Mouse (Mus musculus): Measurements from ENCODE around the gene Rai1. TPM values are rescaled to one million over a fixed set of nuclear protein-coding genes. Genes with fewer than 3 reads are reported as not detected.
A peak's percentile ranks its signal among the peaks of the same experiment; 100 is the strongest.

The Rai1 gene
- polyA plus RNA-seq, 1 experiment from 2014 or later = 16.1 TPM

DNA sequence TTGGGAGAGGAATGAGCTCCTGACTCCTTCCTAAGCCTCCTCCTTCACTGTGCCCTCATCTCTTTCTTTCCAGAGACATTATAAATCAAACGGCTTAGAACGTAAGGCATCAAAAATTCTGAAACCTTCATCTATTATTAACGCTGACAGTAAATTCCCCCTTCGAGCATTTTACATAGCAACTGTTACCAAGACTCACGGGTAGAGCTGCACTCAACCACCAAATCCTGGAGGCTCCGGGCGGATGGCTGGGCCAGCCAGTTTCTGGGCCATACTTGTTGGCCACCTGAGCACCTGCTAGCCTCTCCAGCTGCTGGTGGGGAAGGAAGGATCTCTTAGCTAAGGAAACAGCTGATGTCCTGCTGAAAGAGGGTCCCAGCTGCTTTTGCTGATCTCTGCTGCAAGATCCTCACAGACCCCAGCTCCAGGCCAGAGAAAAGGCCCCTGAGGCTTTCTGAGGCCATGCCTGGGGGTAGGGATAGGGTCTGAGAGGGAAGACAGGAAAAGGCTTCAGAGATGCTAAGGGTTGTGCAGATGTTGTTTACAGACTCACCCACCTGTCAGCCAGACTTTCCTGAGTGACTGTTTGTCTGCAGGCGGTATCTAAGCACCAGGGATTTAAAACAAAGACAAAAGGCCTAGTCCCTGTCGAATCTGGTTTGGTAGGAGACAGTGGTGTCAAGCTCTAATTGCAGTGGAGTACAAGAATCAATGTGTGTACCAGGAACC lies 56.5 kb downstream of the Rai1 start:
- WGBS = 57% methylated on average over 9 of the region's 9 CpGs
- Histone ChIP-seq H3K4me1 (ENCODE audit: control insufficient read depth, insufficient read depth, low read length) (peaks cover 40% of the 10 kb centered on the region), H3K9me3 (replicated peaks; ENCODE audit: control insufficient read depth, low read length) (no peaks in the 10 kb centered on the region), H3K27me3 (ENCODE audit: control insufficient read depth, insufficient read depth, low read length) (no peaks in the 10 kb centered on the region), H3K9ac (ENCODE audit: low read length) (no peak overlapping the region), H3K27ac (ENCODE audit: low read length) (no peak overlapping the region), H3K36me3 (ENCODE audit: control insufficient read depth, insufficient read depth, low read length) (no peaks in the 10 kb centered on the region), H3K4me2 (ENCODE audit: low read depth, low read length) (no peak overlapping the region), H3K4me3 (replicated peaks; ENCODE audit: low read length) (no peak overlapping the region)
- no peak for ATAC-seq (ENCODE audit: insufficient read depth, low FRiP score)

DNA sequence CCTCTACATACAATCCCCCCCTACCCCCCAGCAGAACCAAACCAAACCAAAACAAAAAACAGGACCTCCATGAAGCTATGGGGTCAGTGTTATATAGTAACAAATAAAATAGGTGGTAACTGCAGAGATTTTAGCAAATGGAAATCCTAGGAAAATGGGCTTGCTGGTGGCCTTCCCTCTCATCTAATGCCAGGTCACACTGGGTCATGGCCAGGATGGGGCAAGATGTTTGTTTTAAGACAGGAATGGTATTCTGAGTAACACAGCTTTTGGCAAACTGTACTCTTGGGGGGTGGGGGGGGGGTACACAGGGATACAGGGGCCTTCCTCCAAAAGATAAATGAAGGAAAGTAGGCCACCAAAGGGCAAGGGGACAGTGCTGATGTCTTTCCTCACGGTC lies 57.7 kb downstream of the Rai1 start:
- no peak overlapping the region for H3K9ac ChIP-seq (ENCODE audit: low read length)
- no peak overlapping the region for H3K4me2 ChIP-seq (ENCODE audit: low read depth, low read length)
- no peaks in the 10 kb centered on the region for H3K27me3 ChIP-seq (ENCODE audit: control insufficient read depth, insufficient read depth, low read length)
- no peak overlapping the region for H3K27ac ChIP-seq (ENCODE audit: low read length)
- WGBS = 78% methylated on average over 1 of the region's 1 CpGs
- no peak for ATAC-seq (ENCODE audit: insufficient read depth, low FRiP score)
- H3K4me1 ChIP-seq (ENCODE audit: control insufficient read depth, insufficient read depth, low read length) = peaks cover 45% of the 10 kb centered on the region
- no peak overlapping the region for H3K4me3 ChIP-seq (replicated peaks; ENCODE audit: low read length)
- H3K9me3 ChIP-seq (replicated peaks; ENCODE audit: control insufficient read depth, low read length) = no peaks in the 10 kb centered on the region
- no peaks in the 10 kb centered on the region for H3K36me3 ChIP-seq (ENCODE audit: control insufficient read depth, insufficient read depth, low read length)

DNA sequence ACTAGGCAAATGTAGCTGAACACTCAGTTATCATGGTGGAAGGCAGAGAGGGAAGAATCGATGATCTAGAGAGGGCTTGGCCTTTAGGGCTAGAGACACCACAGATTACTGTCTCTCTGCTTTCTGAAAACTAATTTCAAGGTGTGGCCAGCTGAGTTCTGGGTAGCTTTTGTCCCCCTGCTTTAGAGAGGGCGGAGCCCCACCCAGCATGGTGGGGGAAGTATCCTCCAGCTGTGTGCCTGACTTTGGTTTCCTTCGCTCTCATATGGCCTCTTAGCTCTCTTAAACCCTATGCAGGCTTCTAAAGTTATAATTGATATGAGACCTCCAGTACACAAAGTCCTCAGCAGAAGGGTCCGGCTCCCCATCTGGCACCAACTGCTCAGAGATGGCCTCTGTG lies 58.5 kb downstream of the Rai1 start:
- 84% methylated on average over 4 of the region's 4 CpGs for WGBS
- no peaks in the 10 kb centered on the region for H3K27me3 ChIP-seq (ENCODE audit: control insufficient read depth, insufficient read depth, low read length)
- H3K4me3 ChIP-seq (replicated peaks; ENCODE audit: low read length) = no peak overlapping the region
- no peak overlapping the region for H3K4me2 ChIP-seq (ENCODE audit: low read depth, low read length)
- H3K27ac ChIP-seq (ENCODE audit: low read length) = no peak overlapping the region
- peaks cover 53% of the 10 kb centered on the region for H3K4me1 ChIP-seq (ENCODE audit: control insufficient read depth, insufficient read depth, low read length)
- ATAC-seq (ENCODE audit: insufficient read depth, low FRiP score) = no peak
- H3K36me3 ChIP-seq (ENCODE audit: control insufficient read depth, insufficient read depth, low read length) = no peaks in the 10 kb centered on the region
- no peak overlapping the region for H3K9ac ChIP-seq (ENCODE audit: low read length)
- no peaks in the 10 kb centered on the region for H3K9me3 ChIP-seq (replicated peaks; ENCODE audit: control insufficient read depth, low read length)

DNA sequence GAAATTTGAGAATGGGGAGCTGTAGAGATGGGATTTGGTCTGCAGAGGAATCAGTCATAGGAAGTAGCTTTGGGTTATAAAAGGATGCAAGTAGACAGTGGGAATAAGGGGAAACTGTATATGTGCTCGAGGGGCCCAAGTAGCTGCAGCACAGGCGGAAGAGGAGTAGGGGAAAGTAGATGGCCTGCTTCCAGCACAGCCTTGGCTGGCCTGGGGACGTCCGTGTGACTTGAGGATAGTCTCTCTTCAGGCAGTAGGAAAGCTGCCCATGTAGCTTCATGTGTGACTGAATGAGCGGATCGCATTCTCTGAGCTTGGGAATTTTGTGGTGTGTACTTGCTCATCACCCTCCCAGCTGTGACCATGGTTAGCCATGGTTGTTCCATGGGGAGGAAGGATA lies 59.6 kb downstream of the Rai1 start:
- no peak; the same call in 1 of the 2 replicates for ATAC-seq (ENCODE audit: insufficient read depth, low FRiP score)
- Histone ChIP-seq H3K4me3 (replicated peaks; ENCODE audit: low read length) (no peak overlapping the region), H3K4me1 (ENCODE audit: control insufficient read depth, insufficient read depth, low read length) (peaks cover 64% of the 10 kb centered on the region), H3K9ac (ENCODE audit: low read length) (no peak overlapping the region), H3K9me3 (replicated peaks; ENCODE audit: control insufficient read depth, low read length) (no peaks in the 10 kb centered on the region), H3K4me2 (ENCODE audit: low read depth, low read length) (no peak overlapping the region), H3K27me3 (ENCODE audit: control insufficient read depth, insufficient read depth, low read length) (no peaks in the 10 kb centered on the region), H3K36me3 (ENCODE audit: control insufficient read depth, insufficient read depth, low read length) (no peaks in the 10 kb centered on the region), H3K27ac (ENCODE audit: low read length) (peak overlapping the region; percentile 30; the same call in 1 of the 2 replicates)
- 66% methylated on average over 6 of the region's 6 CpGs for WGBS

DNA sequence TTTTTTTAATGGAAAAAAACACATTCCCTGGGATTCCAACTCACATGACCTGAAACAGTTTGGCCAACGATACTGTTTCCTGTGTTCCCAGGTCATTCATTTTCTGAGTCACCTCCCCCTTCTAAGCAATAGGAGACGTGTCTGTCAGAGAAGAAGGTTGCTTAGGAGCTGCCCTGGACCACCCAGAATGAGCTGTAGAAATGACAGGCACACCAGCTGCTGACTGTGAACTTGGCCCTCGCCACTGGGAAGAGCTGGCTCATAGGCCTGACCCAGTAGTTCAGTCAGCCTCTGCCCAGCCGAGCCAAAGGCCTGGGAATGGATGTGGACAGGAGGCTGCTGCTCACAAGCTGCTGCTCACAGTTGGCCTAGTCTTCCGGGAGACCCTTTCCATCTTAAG lies 60.3 kb downstream of the Rai1 start:
- Histone ChIP-seq H3K9me3 (replicated peaks; ENCODE audit: control insufficient read depth, low read length) (no peaks in the 10 kb centered on the region), H3K27me3 (ENCODE audit: control insufficient read depth, insufficient read depth, low read length) (no peaks in the 10 kb centered on the region), H3K27ac (ENCODE audit: low read length) (no peak overlapping the region), H3K4me1 (ENCODE audit: control insufficient read depth, insufficient read depth, low read length) (peaks cover 60% of the 10 kb centered on the region), H3K36me3 (ENCODE audit: control insufficient read depth, insufficient read depth, low read length) (no peaks in the 10 kb centered on the region), H3K4me3 (replicated peaks; ENCODE audit: low read length) (no peak overlapping the region), H3K9ac (ENCODE audit: low read length) (no peak overlapping the region), H3K4me2 (ENCODE audit: low read depth, low read length) (no peak overlapping the region)
- 30% methylated on average over 5 of the region's 5 CpGs for WGBS
- ATAC-seq (ENCODE audit: insufficient read depth, low FRiP score) = peak; percentile 39; the same call in 1 of the 2 replicates

DNA sequence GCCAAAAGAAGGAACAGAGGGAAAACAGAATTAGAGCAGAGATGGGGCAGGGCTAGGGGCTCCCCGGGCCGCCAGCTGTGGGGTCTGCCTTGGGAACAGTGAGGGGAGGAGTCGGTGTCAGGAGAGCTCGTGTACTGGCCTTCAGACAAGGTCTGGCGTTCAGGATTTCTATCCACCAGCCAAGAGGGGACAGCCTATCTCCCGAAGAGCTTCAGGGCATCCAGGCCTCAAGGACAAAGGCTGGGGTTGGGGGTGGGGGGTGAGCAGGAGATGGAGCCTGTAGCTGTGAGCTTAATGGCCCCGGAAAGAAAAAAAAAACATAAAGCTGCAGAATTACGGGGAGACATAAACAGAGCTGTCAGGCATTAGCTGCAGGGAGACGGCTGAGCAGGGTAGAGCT lies 64.0 kb downstream of the Rai1 start:
- 18% methylated on average over 9 of the region's 9 CpGs for WGBS
- 0 out of 2 replicates have a peak overlapping the region, but pooled peaks have one; percentile 13 for H3K4me2 ChIP-seq (ENCODE audit: low read depth, low read length)
- H3K4me1 ChIP-seq (ENCODE audit: control insufficient read depth, insufficient read depth, low read length) = peaks cover 71% of the 10 kb centered on the region

DNA sequence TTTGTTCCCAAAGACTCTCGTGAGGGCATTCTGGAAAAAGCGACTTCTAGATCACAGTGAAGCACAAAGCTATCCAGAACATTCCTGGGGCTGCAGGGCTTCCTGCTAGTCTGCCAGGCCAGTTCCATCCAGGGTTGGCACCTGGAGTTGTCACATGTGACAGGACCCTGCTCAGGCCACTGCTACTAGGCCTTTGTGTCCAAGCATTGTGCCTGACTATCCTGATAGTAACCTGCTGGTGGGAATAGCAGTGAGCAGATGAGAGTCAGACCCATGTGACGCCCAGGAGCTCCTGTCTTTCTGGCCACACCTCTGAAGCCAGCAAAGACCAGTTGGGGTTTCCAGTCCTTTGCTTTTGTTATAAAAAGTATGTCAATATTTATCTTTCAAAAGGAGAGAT lies 67.3 kb downstream of the Rai1 start:
- ATAC-seq (ENCODE audit: insufficient read depth, low FRiP score) = 0 out of 2 replicates have a peak, but pooled peaks have one; percentile 1
- no peak overlapping the region for H3K9ac ChIP-seq (ENCODE audit: low read length)
- H3K27me3 ChIP-seq (ENCODE audit: control insufficient read depth, insufficient read depth, low read length) = no peaks in the 10 kb centered on the region
- H3K4me1 ChIP-seq (ENCODE audit: control insufficient read depth, insufficient read depth, low read length) = peaks cover 82% of the 10 kb centered on the region
- peak overlapping the region; percentile 46 for H3K27ac ChIP-seq (ENCODE audit: low read length)
- 70% methylated on average over 3 of the region's 3 CpGs for WGBS
- H3K4me3 ChIP-seq (replicated peaks; ENCODE audit: low read length) = no peak overlapping the region
- H3K9me3 ChIP-seq (replicated peaks; ENCODE audit: control insufficient read depth, low read length) = no peaks in the 10 kb centered on the region
- no peak overlapping the region for H3K4me2 ChIP-seq (ENCODE audit: low read depth, low read length)
- H3K36me3 ChIP-seq (ENCODE audit: control insufficient read depth, insufficient read depth, low read length) = no peaks in the 10 kb centered on the region

More for the DNA sequence above, 64.0 kb downstream of the Rai1 start:
- peak overlapping the region; percentile 53 for H3K9ac ChIP-seq (ENCODE audit: low read length)
- no peaks in the 10 kb centered on the region for H3K9me3 ChIP-seq (replicated peaks; ENCODE audit: control insufficient read depth, low read length)
- no peaks in the 10 kb centered on the region for H3K36me3 ChIP-seq (ENCODE audit: control insufficient read depth, insufficient read depth, low read length)
- no peaks in the 10 kb centered on the region for H3K27me3 ChIP-seq (ENCODE audit: control insufficient read depth, insufficient read depth, low read length)
- no peak for ATAC-seq (ENCODE audit: insufficient read depth, low FRiP score)
- H3K27ac ChIP-seq (ENCODE audit: low read length) = peak overlapping the region; percentile 5; the same call in 1 of the 2 replicates
- no peak overlapping the region for H3K4me3 ChIP-seq (replicated peaks; ENCODE audit: low read length)

DNA sequence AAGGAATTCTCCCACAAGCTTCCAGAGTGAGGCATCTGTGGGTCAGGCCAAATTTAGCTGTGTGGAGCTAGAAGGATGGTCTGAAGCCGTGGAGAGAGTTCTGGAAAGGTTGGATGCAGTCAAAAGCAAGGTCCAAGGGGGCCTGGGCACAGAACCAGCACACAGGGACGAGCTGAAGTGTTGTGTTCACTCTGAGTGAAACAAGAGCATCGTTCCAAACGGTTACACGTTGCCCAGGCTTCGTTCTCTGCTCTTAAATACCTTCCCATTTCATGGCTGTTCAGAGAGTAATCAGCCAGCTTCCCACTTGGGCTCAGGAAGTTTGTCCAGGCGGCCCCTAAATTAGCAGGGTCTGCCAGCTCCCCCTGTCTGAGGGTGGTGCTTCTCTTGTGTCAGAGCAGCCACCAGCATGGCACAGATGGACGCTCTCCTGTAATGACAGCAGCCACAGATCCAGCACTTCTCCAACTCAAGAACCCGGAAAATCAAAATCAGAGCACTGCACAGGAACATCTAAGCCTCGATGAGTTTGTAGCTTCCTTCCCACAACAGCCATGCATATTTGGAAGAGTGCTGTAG lies 68.9 kb downstream of the Rai1 start:
- no peak overlapping the region for H3K4me3 ChIP-seq (replicated peaks; ENCODE audit: low read length)
- no peak overlapping the region for H3K27ac ChIP-seq (ENCODE audit: low read length)
- H3K9me3 ChIP-seq (replicated peaks; ENCODE audit: control insufficient read depth, low read length) = no peaks in the 10 kb centered on the region
- no peak overlapping the region for H3K9ac ChIP-seq (ENCODE audit: low read length)
- WGBS = 67% methylated on average over 10 of the region's 10 CpGs
- no peaks in the 10 kb centered on the region for H3K36me3 ChIP-seq (ENCODE audit: control insufficient read depth, insufficient read depth, low read length)
- no peaks in the 10 kb centered on the region for H3K27me3 ChIP-seq (ENCODE audit: control insufficient read depth, insufficient read depth, low read length)
- H3K4me1 ChIP-seq (ENCODE audit: control insufficient read depth, insufficient read depth, low read length) = peaks cover 82% of the 10 kb centered on the region
- no peak overlapping the region for H3K4me2 ChIP-seq (ENCODE audit: low read depth, low read length)
- no peak for ATAC-seq (ENCODE audit: insufficient read depth, low FRiP score)

DNA sequence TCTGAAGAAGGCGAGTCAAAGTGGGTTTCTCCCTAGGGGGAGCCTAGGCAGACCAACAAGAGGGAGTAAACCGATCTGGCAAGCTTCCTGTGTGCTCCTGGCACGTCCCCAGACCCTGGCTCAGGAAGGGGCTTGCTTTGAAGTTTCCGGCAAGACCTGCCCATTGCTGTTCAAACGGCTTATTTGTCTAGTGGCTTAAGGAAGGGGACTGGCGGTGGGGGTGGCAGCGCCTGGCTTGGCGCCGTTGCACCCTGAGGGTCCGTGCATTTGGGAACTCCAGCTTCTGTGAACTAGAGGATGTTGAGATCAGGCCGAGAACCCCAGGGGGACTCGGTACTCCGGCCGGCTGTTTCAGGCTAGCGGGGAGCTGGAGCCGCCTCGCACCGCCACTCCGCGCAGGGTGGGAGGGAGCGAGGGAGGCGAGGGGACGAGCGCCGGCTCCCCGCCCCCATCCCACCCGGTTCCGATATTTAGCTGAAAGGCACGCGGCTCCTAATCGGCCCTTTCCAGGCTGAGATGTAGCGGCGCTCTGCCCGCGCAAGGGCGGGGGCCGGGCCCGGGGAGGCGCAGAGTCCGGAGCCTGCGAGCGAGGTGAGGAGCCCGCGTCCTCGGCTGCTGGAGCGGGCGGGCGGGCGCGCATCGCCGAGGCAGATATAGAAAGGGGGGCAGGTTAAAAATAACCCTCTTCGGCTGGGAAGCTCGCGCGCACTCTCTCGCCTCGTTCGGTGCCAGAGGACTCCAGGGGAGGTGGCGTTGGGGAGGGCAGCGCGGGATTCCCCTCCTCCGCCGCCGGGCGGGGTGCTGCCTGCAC lies 70.8 kb downstream of the Rai1 start:
- Histone ChIP-seq H3K27ac (ENCODE audit: low read length) (peak overlapping the region; percentile 87), H3K4me1 (ENCODE audit: control insufficient read depth, insufficient read depth, low read length) (peaks cover 86% of the 10 kb centered on the region), H3K9me3 (replicated peaks; ENCODE audit: control insufficient read depth, low read length) (no peaks in the 10 kb centered on the region), H3K4me2 (ENCODE audit: low read depth, low read length) (peak overlapping the region; percentile 94), H3K36me3 (ENCODE audit: control insufficient read depth, insufficient read depth, low read length) (0 out of 2 replicates have a peak, but pooled peaks cover 3% of the 10 kb centered on the region), H3K27me3 (ENCODE audit: control insufficient read depth, insufficient read depth, low read length) (no peaks in the 10 kb centered on the region), H3K9ac (ENCODE audit: low read length) (peak overlapping the region; percentile 74), H3K4me3 (replicated peaks; ENCODE audit: low read length) (peak overlapping the region; percentile 62)
- ATAC-seq (ENCODE audit: insufficient read depth, low FRiP score) = peak; percentile 54; the same call in 1 of the 2 replicates
- under 1% methylated on average over 65 of the region's 66 CpGs for WGBS
